In genomic region chr17:24442632-24443155, GRCm38 (mm10) we compare ENCODE assay signal across 17 mouse cellular contexts. TPM values are rescaled to one million over a fixed set of nuclear protein-coding genes. Genes with fewer than 3 reads are reported as not detected.
DNase-seq lines count a peak whose midpoint lies in the region; ATAC-seq and TF ChIP-seq lines count a peak whose summit lies in the region.
"Had no signal": no experiment of that assay in that cellular context is flagged by ENCODE, and none has a peak within 500 bp of the region (broad histone marks: within the 10 kb centered on the region; RNA-seq: fewer than 3 reads in every experiment).

Gene Dnase1l2 (minus strand): TSS chr17:24443105.

- no peak for TF ChIP-seq POLR2A in liver, adult 2 months (IDR thresholded peaks at IDR 0.05; ENCODE audit: extremely low read depth, insufficient read depth, low read length)

- no peak within 1 kb of the TSS for H3K27ac ChIP-seq in liver, adult 2 months (replicated peaks; ENCODE audit: insufficient read depth, low read depth, low read length)
- no peak within 1 kb of the TSS for H3K27ac ChIP-seq in liver, postnatal 0 days (ENCODE audit: low read depth)
- H3K27ac ChIP-seq in embryonic facial prominence, embryonic 14.5 days (replicated peaks; ENCODE audit: low read depth, low read length), result no peak within 1 kb of the TSS
- H3K27ac ChIP-seq in forebrain, postnatal 0 days (ENCODE audit: low read depth, low read length), result no peak within 1 kb of the TSS
- H3K27ac ChIP-seq: heart, embryonic 13.5 days; kidney, embryonic 15.5 days; lung, embryonic 15.5 days; stomach, embryonic 15.5 days had no signal

- H3K79me2 ChIP-seq in liver, adult 2 months (ENCODE audit: control insufficient read depth, insufficient read depth, low read length), result no peaks in the 10 kb centered on the region

- H3K27me3 ChIP-seq in liver, adult 2 months (ENCODE audit: control insufficient read depth, insufficient read depth, low read length), result no peaks in the 10 kb centered on the region
- no peaks in the 10 kb centered on the region for H3K27me3 ChIP-seq in liver, postnatal 0 days (ENCODE audit: insufficient read depth, low read length)
- no peaks in the 10 kb centered on the region for H3K27me3 ChIP-seq in embryonic facial prominence, embryonic 14.5 days (replicated peaks; ENCODE audit: control insufficient read depth, insufficient read depth, low read length)
- no peaks in the 10 kb centered on the region for H3K27me3 ChIP-seq in forebrain, postnatal 0 days (ENCODE audit: insufficient read depth, low read length)
- H3K27me3 ChIP-seq: heart, embryonic 13.5 days; kidney, embryonic 15.5 days; lung, embryonic 15.5 days; stomach, embryonic 15.5 days had no signal

- no peak for TF ChIP-seq EP300 in liver, postnatal 0 days (IDR thresholded peaks at IDR 0.05; ENCODE audit: low read depth)

- H3K9me3 ChIP-seq in liver, postnatal 0 days (ENCODE audit: low read length), result no peaks in the 10 kb centered on the region
- H3K9me3 ChIP-seq in embryonic facial prominence, embryonic 14.5 days (ENCODE audit: control insufficient read depth, low read length), result no peaks in the 10 kb centered on the region
- H3K9me3 ChIP-seq in forebrain, postnatal 0 days (ENCODE audit: low read length), result no peaks in the 10 kb centered on the region
- H3K9me3 ChIP-seq: heart, embryonic 13.5 days; kidney, embryonic 15.5 days; lung, embryonic 15.5 days; stomach, embryonic 15.5 days had no signal

- H3K9ac ChIP-seq in liver, adult 2 months (ENCODE audit: low read depth, low read length), result no peak within 1 kb of the TSS
- H3K9ac ChIP-seq in liver, postnatal 0 days (replicated peaks), result no peak within 1 kb of the TSS
- H3K9ac ChIP-seq in embryonic facial prominence, embryonic 14.5 days (ENCODE audit: low read depth, low read length), result no peak within 1 kb of the TSS
- H3K9ac ChIP-seq in forebrain, postnatal 0 days, result no peak within 1 kb of the TSS
- H3K9ac ChIP-seq: heart, embryonic 13.5 days; kidney, embryonic 15.5 days; lung, embryonic 15.5 days; stomach, embryonic 15.5 days had no signal

- TF ChIP-seq CTCF in liver, adult 2 months (IDR thresholded peaks at IDR 0.05; ENCODE audit: low read depth, low read length), result no peak
- no peak for TF ChIP-seq CTCF in liver, postnatal 0 days (IDR thresholded peaks at IDR 0.05; ENCODE audit: low read depth)
- no peak for TF ChIP-seq CTCF in forebrain, postnatal 0 days (IDR thresholded peaks at IDR 0.05; ENCODE audit: low read depth)

- peak; percentile 25 for DNase-seq in gastrocnemius, adult 18-20 months (ENCODE audit: low spot score)
- DNase-seq in gastrocnemius, postnatal 25 days, result no peak
- DNase-seq in liver, adult 2 months (ENCODE audit: extremely low read depth, low read depth, low spot score), result peak; percentile 38
- no peak for DNase-seq in liver, postnatal 0 days
- peak; percentile 42 for DNase-seq in brain, adult 2 months (ENCODE audit: low read depth, low spot score)
- no peak for DNase-seq in embryonic facial prominence, embryonic 14.5 days (ENCODE audit: low spot score)
- no peak for DNase-seq in forebrain, postnatal 0 days
- DNase-seq: gastrocnemius, postnatal 14 days; heart, postnatal 4 days; liver; midbrain, embryonic 14.5 days; spleen, adult 18-20 months had no signal

- no peak within 1 kb of the TSS for H3K4me2 ChIP-seq in liver, postnatal 0 days (ENCODE audit: low read depth, low read length)
- H3K4me2 ChIP-seq in embryonic facial prominence, embryonic 14.5 days (ENCODE audit: low read depth, low read length), result no peak within 1 kb of the TSS
- no peak within 1 kb of the TSS for H3K4me2 ChIP-seq in forebrain, postnatal 0 days (ENCODE audit: low read depth)
- H3K4me2 ChIP-seq: heart, embryonic 13.5 days; kidney, embryonic 15.5 days; lung, embryonic 15.5 days; stomach, embryonic 15.5 days had no signal

- ATAC-seq in liver, postnatal 0 days, result no peak
- ATAC-seq in embryonic facial prominence, embryonic 14.5 days (ENCODE audit: low read depth), result 0 out of 2 replicates have a peak, but pooled peaks have one; percentile 30
- ATAC-seq in forebrain, postnatal 0 days, result no peak
- ATAC-seq: forebrain, embryonic 14.5 days had no signal

- 48% methylated on average over 7 of the region's 7 CpGs for whole genome bisulfite sequencing in liver, adult 2 months
- 79% methylated on average over 7 of the region's 7 CpGs for WGBS in liver, postnatal 0 days (ENCODE audit: insufficient replicate concordance)
- WGBS in embryonic facial prominence, embryonic 14.5 days, result 77% methylated on average over 7 of the region's 7 CpGs
- WGBS in forebrain, postnatal 0 days, result 72% methylated on average over 7 of the region's 7 CpGs

- no peak within 1 kb of the TSS for H3K4me3 ChIP-seq in liver, adult 2 months (ENCODE audit: insufficient read depth, low read depth, low read length)
- no peak within 1 kb of the TSS for H3K4me3 ChIP-seq in liver, postnatal 0 days (ENCODE audit: low read depth, low read length)
- H3K4me3 ChIP-seq in embryonic facial prominence, embryonic 14.5 days (ENCODE audit: low read depth, low read length), result no peak within 1 kb of the TSS
- no peak within 1 kb of the TSS for H3K4me3 ChIP-seq in forebrain, postnatal 0 days (ENCODE audit: low read depth, low read length)
- H3K4me3 ChIP-seq: heart, embryonic 13.5 days; kidney, embryonic 15.5 days; lung, embryonic 15.5 days; stomach, embryonic 15.5 days had no signal

- peaks cover 26% of the 10 kb centered on the region for H3K36me3 ChIP-seq in liver, adult 2 months (ENCODE audit: control insufficient read depth, insufficient read depth, low read length)
- peaks cover 53% of the 10 kb centered on the region for H3K36me3 ChIP-seq in liver, postnatal 0 days (replicated peaks; ENCODE audit: insufficient read depth, low read length)
- H3K36me3 ChIP-seq in embryonic facial prominence, embryonic 14.5 days (ENCODE audit: control insufficient read depth, insufficient read depth, low read length), result peaks cover 92% of the 10 kb centered on the region
- peaks cover 75% of the 10 kb centered on the region for H3K36me3 ChIP-seq in forebrain, postnatal 0 days (ENCODE audit: insufficient read depth)

- no peaks in the 10 kb centered on the region for H3K4me1 ChIP-seq in liver, adult 2 months (ENCODE audit: control insufficient read depth, insufficient read depth, low read length)
- H3K4me1 ChIP-seq in liver, postnatal 0 days (ENCODE audit: insufficient read depth), result no peaks in the 10 kb centered on the region
- no peaks in the 10 kb centered on the region for H3K4me1 ChIP-seq in embryonic facial prominence, embryonic 14.5 days (ENCODE audit: control insufficient read depth, insufficient read depth, low read length)
- H3K4me1 ChIP-seq in forebrain, postnatal 0 days (ENCODE audit: insufficient read depth), result no peaks in the 10 kb centered on the region
- H3K4me1 ChIP-seq: heart, embryonic 13.5 days; kidney, embryonic 15.5 days; lung, embryonic 15.5 days; stomach, embryonic 15.5 days had no signal

RNA-seq across cellular contexts. Expression of gene Dnase1l2, which starts in this region (rescaled TPM):
- total RNA-seq in gastrocnemius, adult 18-20 months (2021), result 1 to 10 TPM; 1.0 to 1.3 TPM
- total RNA-seq in gastrocnemius, postnatal 25 days (2021), result 1 to 10 TPM; 1.0 to 1.5 TPM
- total RNA-seq in liver, adult 2 months (2014; rRNA removed), result 0.74 and 1.2 TPM in 2 replicates
- 1.7 and 2.4 TPM in 2 replicates for polyA plus RNA-seq in liver, adult 2 months (2012; rRNA removed)
- polyA plus RNA-seq in liver, postnatal 0 days (2015; fragmentation: Nextera tagmentation; extraction: Ambion mirVana), result 0.22 and 0.35 TPM in 2 replicates
- polyA plus RNA-seq in embryonic facial prominence, embryonic 14.5 days (2014; fragmentation: Nextera tagmentation; extraction: Ambion mirVana), result 3.3 and 4.9 TPM in 2 replicates
- 4.7 and 6.2 TPM in 2 replicates for total RNA-seq in forebrain, postnatal 0 days (2014; rRNA removed)
- 0.82 and 0.92 TPM in 2 replicates for polyA plus RNA-seq in forebrain, postnatal 0 days (2015; fragmentation: Nextera tagmentation; extraction: Ambion mirVana)

Comparison
In these comparisons a context has a peak if more than half of its experiments do, and no peak if none do; other contexts are left out.
1. DNase-seq: peak in gastrocnemius, adult 18-20 months (single experiment), liver, adult 2 months (single experiment) and brain, adult 2 months (single experiment); none in gastrocnemius, postnatal 25 days (single experiment), liver, postnatal 0 days (single experiment), embryonic facial prominence, embryonic 14.5 days (single experiment) and forebrain, postnatal 0 days (single experiment).